Mouse (Mus musculus) heart, postnatal 36 days (tissue): ENCODE measurements around the gene Fgd6. TPM values are rescaled to one million over a fixed set of nuclear protein-coding genes. Genes with fewer than 3 reads are reported as not detected.

Source experiments
- DNase-seq, 2 experiments: peaks; one replicate each; pipeline ENCODE4 v3.0.0; 2021 to 2022
- intact Hi-C: fragments of 180-260 bp; cut with DNase I; formaldehyde crosslinking; loops from one replicate; pipeline ENCODE4 v1.15.1; 2025
- total RNA-seq, 2 experiments: library from RNA; stranded (reverse); gene quantifications; 2 replicates each; pipeline ENCODE4 v1.2.3; 2021

Fgd6 gene
- 1 to 10 TPM; 5.6 to 6.2 TPM for total RNA-seq

GRCm38 (mm10) chr10:94035658-94036374 lies at the start of gene Fgd6, which contains the start of gene Vezt:
Gene Fgd6, plus strand, starts transcription at chr10:94036001.
Gene Vezt, minus strand, starts transcription at chr10:94035817.
- intact Hi-C loops: loop anchor here (1.0 to 5.0 kb wide), 4 partner anchors 80 to 161 kb away; partner anchors contain the start of gene Ndufa12
- peak; percentile 99 to 100 for DNase-seq

GRCm38 (mm10) chr10:93994136-93994535 lies 41.7 kb upstream of the Fgd6 start:
- no peak for DNase-seq
- intact Hi-C loops: no loop called here

- no peak for DNase-seq
- intact Hi-C loops: no loop called here
These were observed 40.7 kb upstream of the Fgd6 start for GRCm38 (mm10) chr10:93995100-93995499.

- intact Hi-C loops: no loop called here
- DNase-seq: no peak
These were observed 36.4 kb upstream of the Fgd6 start for GRCm38 (mm10) chr10:93999357-93999756.

GRCm38 (mm10) chr10:94000223-94000622 lies 35.6 kb upstream of the Fgd6 start:
- peak in 1 of 2 experiments; percentile 9 for DNase-seq
- intact Hi-C loops: no loop called here

- DNase-seq: no peak
- intact Hi-C loops: no loop called here
These were observed 27.4 kb upstream of the Fgd6 start for GRCm38 (mm10) chr10:94008356-94008755.

- no peak for DNase-seq
- intact Hi-C loops: no loop called here
These were observed 25.7 kb upstream of the Fgd6 start for GRCm38 (mm10) chr10:94009991-94010679.

- no peak for DNase-seq
- intact Hi-C loops: no loop called here
These were observed 24.8 kb upstream of the Fgd6 start for GRCm38 (mm10) chr10:94011024-94011423.

GRCm38 (mm10) chr10:94013196-94013595 lies 22.6 kb upstream of the Fgd6 start:
- intact Hi-C loops: loop anchor here (2.0 kb wide), 1 partner anchor 104 kb away; no protein-coding TSS in a partner anchor
- DNase-seq: peak; percentile 42 to 67

- no peak for DNase-seq
- intact Hi-C loops: no loop called here
These were observed 21.6 kb upstream of the Fgd6 start for GRCm38 (mm10) chr10:94014200-94014599.

GRCm38 (mm10) chr10:94017455-94017854 lies 18.3 kb upstream of the Fgd6 start:
- no peak for DNase-seq
- intact Hi-C loops: no loop called here

GRCm38 (mm10) chr10:94020587-94020986 lies 15.2 kb upstream of the Fgd6 start:
- no peak for DNase-seq
- intact Hi-C loops: no loop called here

- DNase-seq: no peak
- intact Hi-C loops: no loop called here
These were observed 14.7 kb upstream of the Fgd6 start for GRCm38 (mm10) chr10:94021059-94021458.

- no peak for DNase-seq
- intact Hi-C loops: no loop called here
These were observed 10.7 kb upstream of the Fgd6 start for GRCm38 (mm10) chr10:94025079-94025478.

- DNase-seq: no peak
- intact Hi-C loops: no loop called here
These were observed 7.3 kb upstream of the Fgd6 start for GRCm38 (mm10) chr10:94028493-94028892.

GRCm38 (mm10) chr10:94031164-94031563 lies 4.6 kb upstream of the Fgd6 start:
- intact Hi-C loops: no loop called here
- DNase-seq: no peak

GRCm38 (mm10) chr10:94034876-94035657 lies 734 bp upstream of the Fgd6 start:
- intact Hi-C loops: loop anchor here (1.0 to 5.0 kb wide), 3 partner anchors 81 to 162 kb away; partner anchors contain the start of gene Ndufa12
- DNase-seq: peak in 1 of 2 experiments; percentile 58

- no peak for DNase-seq
- intact Hi-C loops: loop anchor here (1.0 to 5.0 kb wide), 3 partner anchors 111 to 161 kb away; partner anchors contain the start of gene Ndufa12
These were observed 566 bp downstream of the Fgd6 start for GRCm38 (mm10) chr10:94036375-94036758.

GRCm38 (mm10) chr10:94037196-94037595 lies 1.4 kb downstream of the Fgd6 start:
- DNase-seq: no peak
- intact Hi-C loops: loop anchor here (5.0 kb wide), 2 partner anchors 150 to 160 kb away; partner anchors contain the start of gene Ndufa12

- no peak for DNase-seq
- intact Hi-C loops: loop anchor here (5.0 kb wide), 2 partner anchors 150 to 160 kb away; partner anchors contain the start of gene Ndufa12
These were observed 1.8 kb downstream of the Fgd6 start for GRCm38 (mm10) chr10:94037596-94037995.
